Mouse (Mus musculus): Measurements from ENCODE around the gene Wwp2.

DNA sequence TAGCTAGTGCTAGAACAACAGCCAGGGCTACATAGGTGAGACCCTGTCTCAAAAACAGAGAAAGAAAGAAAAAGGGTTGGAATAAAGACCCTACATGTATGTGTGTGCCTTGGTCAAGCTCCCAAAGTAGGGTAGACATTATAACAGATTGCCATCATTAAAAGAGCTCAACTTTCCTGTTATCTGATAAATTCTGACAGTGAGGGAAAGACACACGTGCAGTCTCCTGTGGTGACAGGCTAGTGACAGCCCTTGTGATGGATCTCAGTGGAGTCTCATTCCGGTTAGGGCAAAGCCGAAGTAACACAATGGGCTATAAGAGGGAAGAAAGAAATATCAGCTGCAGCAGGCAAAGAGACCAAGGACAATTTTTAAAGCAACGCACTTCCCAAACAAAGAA is 32.1 kb upstream of the Wwp2 start:
- TF ChIP-seq CTCF (conservative IDR thresholded peaks at IDR 0.05; ENCODE audit: insufficient read depth, insufficient read length, low read depth, low read length) (no peak), POLR2A (IDR thresholded peaks at IDR 0.05; ENCODE audit: low read depth, low read length) (no peak)

All from kidney, adult 2 months (tissue).